Mouse (Mus musculus): ENCODE data around the gene 1700123O20Rik. TPM values are rescaled to one million over a fixed set of nuclear protein-coding genes. Genes with fewer than 3 reads are reported as not detected.

1700123O20Rik gene
- polyA plus RNA-seq, 1 experiment from 2014 or later = 79.6 TPM

- 88% methylated on average over 9 of the region's 9 CpGs for WGBS
- Histone ChIP-seq H3K27ac (no peak overlapping the region), H3K4me3 (no peak overlapping the region), H3K4me2 (no peak overlapping the region), H3K36me3 (no peaks in the 10 kb centered on the region), H3K4me1 (peaks cover 11% of the 10 kb centered on the region; the same call in 1 of the 2 replicates), H3K27me3 (no peaks in the 10 kb centered on the region), H3K9me3 (no peaks in the 10 kb centered on the region), H3K9ac (no peak overlapping the region)
- no peak for ATAC-seq (ENCODE audit: insufficient number of reproducible peaks, low FRiP score, low TSS enrichment, low read depth)
Observed at GRCm38 (mm10) chr14:54709054-54709453, 23.0 kb downstream of the 1700123O20Rik start.

- Histone ChIP-seq H3K36me3 (no peaks in the 10 kb centered on the region), H3K4me3 (no peak within 1 kb of the TSS), H3K27ac (no peak within 1 kb of the TSS), H3K27me3 (no peaks in the 10 kb centered on the region), H3K9me3 (no peaks in the 10 kb centered on the region), H3K4me1 (peaks cover 14% of the 10 kb centered on the region), H3K4me2 (no peak within 1 kb of the TSS), H3K9ac (no peak within 1 kb of the TSS)
- no peak for ATAC-seq (ENCODE audit: insufficient number of reproducible peaks, low FRiP score, low TSS enrichment, low read depth)
- WGBS = 81% methylated on average over 7 of the region's 7 CpGs
Observed at GRCm38 (mm10) chr14:54712074-54712473, 26.1 kb downstream of the 1700123O20Rik start, which contains the start of gene Cebpe. TSS of gene Cebpe (minus strand) at chr14:54712174.

- Histone ChIP-seq H3K27ac (no peak overlapping the region), H3K36me3 (no peaks in the 10 kb centered on the region), H3K4me1 (peaks cover 12% of the 10 kb centered on the region), H3K27me3 (no peaks in the 10 kb centered on the region), H3K9ac (no peak overlapping the region), H3K9me3 (no peaks in the 10 kb centered on the region), H3K4me2 (no peak overlapping the region), H3K4me3 (no peak overlapping the region)
- no peak for ATAC-seq (ENCODE audit: insufficient number of reproducible peaks, low FRiP score, low TSS enrichment, low read depth)
- WGBS = 73% methylated on average over 8 of the region's 8 CpGs
Observed at GRCm38 (mm10) chr14:54712861-54713260, 26.8 kb downstream of the 1700123O20Rik start.

DNA sequence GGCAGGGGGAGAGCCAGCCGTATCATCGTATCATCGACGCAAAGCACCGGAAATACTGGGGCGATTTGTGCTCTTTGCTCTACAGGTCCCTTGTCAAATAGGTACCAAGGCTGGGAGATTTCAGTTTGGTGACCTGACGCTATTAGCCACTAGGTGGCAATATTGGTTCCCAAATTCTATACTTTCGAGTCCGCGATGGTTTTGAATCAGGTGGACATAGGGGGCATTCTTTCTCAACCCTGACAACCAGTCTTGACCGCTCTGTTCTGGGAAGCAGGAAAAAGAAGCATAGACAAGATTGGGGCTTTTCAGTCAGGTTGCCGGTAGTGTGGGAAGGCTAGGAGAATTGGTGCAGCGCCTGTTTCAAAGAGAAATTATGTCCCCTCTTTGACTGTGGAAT lies 28.1 kb downstream of the 1700123O20Rik start:
- Histone ChIP-seq H3K9me3 (no peaks in the 10 kb centered on the region), H3K9ac (no peak overlapping the region)

GRCm38 (mm10) chr14:54714617-54715081 lies 28.6 kb downstream of the 1700123O20Rik start:
- Histone ChIP-seq H3K9me3 (no peaks in the 10 kb centered on the region), H3K4me2 (peak overlapping the region; percentile 61), H3K27me3 (no peaks in the 10 kb centered on the region), H3K9ac (no peak overlapping the region), H3K27ac (no peak overlapping the region), H3K4me3 (peak overlapping the region; percentile 35), H3K36me3 (no peaks in the 10 kb centered on the region), H3K4me1 (peaks cover 12% of the 10 kb centered on the region)
- ATAC-seq (ENCODE audit: insufficient number of reproducible peaks, low FRiP score, low TSS enrichment, low read depth) = peak; percentile 31; the same call in 1 of the 2 replicates
- 3% methylated on average over 15 of the region's 15 CpGs for WGBS

More for the DNA sequence above, 28.1 kb downstream of the 1700123O20Rik start:
- H3K36me3 ChIP-seq = no peaks in the 10 kb centered on the region
- H3K27ac ChIP-seq = no peak overlapping the region
- peak overlapping the region; percentile 35 for H3K4me3 ChIP-seq
- no peaks in the 10 kb centered on the region for H3K27me3 ChIP-seq
- ATAC-seq (ENCODE audit: insufficient number of reproducible peaks, low FRiP score, low TSS enrichment, low read depth) = no peak
- under 1% methylated on average over 13 of the region's 13 CpGs for WGBS
- H3K4me2 ChIP-seq = peak overlapping the region; percentile 61
- H3K4me1 ChIP-seq = peaks cover 12% of the 10 kb centered on the region

- H3K27me3 ChIP-seq = no peaks in the 10 kb centered on the region
- no peak for ATAC-seq (ENCODE audit: insufficient number of reproducible peaks, low FRiP score, low TSS enrichment, low read depth)
Observed at GRCm38 (mm10) chr14:54715402-54715801, 29.4 kb downstream of the 1700123O20Rik start.

DNA sequence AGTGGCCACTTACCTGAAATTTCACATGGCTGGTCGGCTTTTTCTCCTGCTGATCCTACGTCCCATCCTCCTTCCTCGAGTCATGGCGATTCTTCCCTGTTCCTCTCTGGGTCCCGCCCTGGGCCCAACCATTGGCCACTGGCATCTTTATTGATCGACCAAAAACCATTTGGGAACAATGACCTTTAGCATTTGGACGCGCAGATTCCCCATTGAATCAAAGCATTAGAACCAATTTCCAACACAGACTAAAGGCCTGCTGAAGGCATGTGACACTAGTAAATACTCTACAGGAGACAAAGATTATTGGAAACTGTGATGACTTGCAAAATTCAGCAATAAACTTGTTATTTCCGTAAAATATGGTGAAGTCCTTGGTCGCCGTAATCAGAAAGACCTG lies 34.0 kb downstream of the 1700123O20Rik start:
- H3K9ac ChIP-seq = no peak overlapping the region
- 91% methylated on average over 11 of the region's 11 CpGs for WGBS

More at GRCm38 (mm10) chr14:54715402-54715801, 29.4 kb downstream of the 1700123O20Rik start:
- Histone ChIP-seq H3K27ac (no peak overlapping the region), H3K9me3 (no peaks in the 10 kb centered on the region), H3K4me1 (peaks cover 12% of the 10 kb centered on the region), H3K4me3 (no peak overlapping the region), H3K9ac (no peak overlapping the region), H3K4me2 (no peak overlapping the region), H3K36me3 (no peaks in the 10 kb centered on the region)
- WGBS = 67% methylated on average over 1 of the region's 1 CpGs

DNA sequence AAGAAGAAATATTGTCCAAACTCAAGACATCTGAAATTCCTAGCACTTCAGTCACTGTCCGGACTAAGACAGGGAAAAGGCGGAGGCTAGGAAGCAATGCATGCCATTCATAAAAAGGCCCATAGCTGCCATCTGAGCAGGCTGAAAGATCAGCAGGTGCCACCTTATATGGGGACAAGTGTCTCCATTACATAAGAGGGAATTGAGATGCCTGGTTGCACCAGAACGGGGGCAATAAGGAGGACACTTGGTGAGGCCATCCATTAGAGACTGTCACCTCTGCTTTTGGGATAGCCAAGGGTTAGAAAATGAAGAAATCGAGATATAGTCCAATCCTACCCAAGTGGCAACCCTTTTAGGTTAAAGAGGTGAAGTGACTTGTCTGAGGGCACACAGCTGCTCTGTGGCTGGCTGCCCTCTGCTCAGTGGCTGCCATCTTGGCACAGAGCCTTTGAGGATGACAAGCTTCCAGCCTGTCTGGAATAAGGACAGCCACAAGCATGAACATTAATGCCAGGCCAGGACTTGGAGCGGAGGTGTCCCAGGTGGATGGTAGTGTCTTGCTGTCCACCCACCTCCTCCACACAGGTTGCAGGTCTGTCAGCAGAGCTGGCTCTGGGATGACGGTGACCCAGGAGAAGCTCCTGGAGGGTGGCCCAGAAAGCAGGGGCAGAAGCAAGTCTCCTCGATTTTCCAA lies 34.8 kb downstream of the 1700123O20Rik start:
- no peak for ATAC-seq (ENCODE audit: insufficient number of reproducible peaks, low FRiP score, low TSS enrichment, low read depth)
- no peak overlapping the region for H3K4me3 ChIP-seq
- H3K27ac ChIP-seq = no peak overlapping the region
- no peaks in the 10 kb centered on the region for H3K4me1 ChIP-seq
- H3K36me3 ChIP-seq = no peaks in the 10 kb centered on the region
- no peak overlapping the region for H3K9ac ChIP-seq
- H3K9me3 ChIP-seq = no peaks in the 10 kb centered on the region
- no peak overlapping the region for H3K4me2 ChIP-seq
- WGBS = 84% methylated on average over 7 of the region's 7 CpGs
- no peaks in the 10 kb centered on the region for H3K27me3 ChIP-seq

More for the DNA sequence above, 34.0 kb downstream of the 1700123O20Rik start:
- Histone ChIP-seq H3K36me3 (no peaks in the 10 kb centered on the region), H3K4me2 (no peak overlapping the region), H3K4me3 (no peak overlapping the region), H3K27ac (no peak overlapping the region), H3K4me1 (no peaks in the 10 kb centered on the region; the same call in 1 of the 2 replicates), H3K9me3 (no peaks in the 10 kb centered on the region), H3K27me3 (no peaks in the 10 kb centered on the region)
- no peak for ATAC-seq (ENCODE audit: insufficient number of reproducible peaks, low FRiP score, low TSS enrichment, low read depth)

DNA sequence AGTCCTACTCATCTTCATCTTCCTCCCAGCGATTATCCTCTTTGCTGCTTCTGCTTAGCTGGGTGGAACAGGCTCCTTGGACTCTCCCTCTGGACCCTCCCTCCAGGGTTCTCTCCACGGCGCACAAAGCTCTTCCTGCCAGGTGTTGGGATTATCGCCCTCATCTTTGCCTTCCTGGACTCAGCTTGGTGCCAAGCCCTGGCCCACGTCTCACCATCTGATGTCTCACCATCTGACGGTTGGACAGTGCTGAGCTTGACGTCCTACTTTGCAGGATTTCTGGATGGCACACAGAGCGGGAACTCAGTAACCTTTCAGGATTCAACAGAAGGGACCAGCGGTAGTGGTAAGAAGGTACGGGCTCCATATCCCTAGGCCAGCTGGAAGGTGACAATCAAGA lies 35.7 kb downstream of the 1700123O20Rik start:
- no peaks in the 10 kb centered on the region for H3K4me1 ChIP-seq
- no peaks in the 10 kb centered on the region for H3K36me3 ChIP-seq
- no peak overlapping the region for H3K9ac ChIP-seq
- H3K27ac ChIP-seq = no peak overlapping the region
- H3K9me3 ChIP-seq = no peaks in the 10 kb centered on the region
- ATAC-seq (ENCODE audit: insufficient number of reproducible peaks, low FRiP score, low TSS enrichment, low read depth) = peak; percentile 24; the same call in 1 of the 2 replicates
- H3K4me2 ChIP-seq = no peak overlapping the region
- 66% methylated on average over 10 of the region's 10 CpGs for WGBS
- no peak overlapping the region for H3K4me3 ChIP-seq
- H3K27me3 ChIP-seq = no peaks in the 10 kb centered on the region

DNA sequence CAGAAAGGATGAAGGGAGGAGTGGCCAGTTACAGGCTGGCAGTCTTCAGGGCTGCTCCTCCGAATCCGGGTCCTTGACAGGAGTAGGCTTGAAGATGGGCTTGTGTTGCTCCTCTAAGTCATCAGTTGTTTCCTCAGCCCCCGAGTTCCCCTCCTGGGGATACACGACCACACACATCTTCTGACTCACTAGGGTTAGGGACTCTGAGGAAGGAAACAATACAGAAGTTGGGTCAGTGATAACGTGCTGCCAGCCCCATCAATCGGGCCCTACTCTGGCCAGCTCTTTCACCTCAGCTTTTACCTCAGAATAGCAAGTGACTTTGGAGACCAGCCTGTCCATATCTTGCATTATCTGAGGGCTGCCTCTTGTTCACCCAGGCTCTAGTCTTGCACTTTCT lies 38.0 kb downstream of the 1700123O20Rik start:
- no peak for ATAC-seq (ENCODE audit: insufficient number of reproducible peaks, low FRiP score, low TSS enrichment, low read depth)

DNA sequence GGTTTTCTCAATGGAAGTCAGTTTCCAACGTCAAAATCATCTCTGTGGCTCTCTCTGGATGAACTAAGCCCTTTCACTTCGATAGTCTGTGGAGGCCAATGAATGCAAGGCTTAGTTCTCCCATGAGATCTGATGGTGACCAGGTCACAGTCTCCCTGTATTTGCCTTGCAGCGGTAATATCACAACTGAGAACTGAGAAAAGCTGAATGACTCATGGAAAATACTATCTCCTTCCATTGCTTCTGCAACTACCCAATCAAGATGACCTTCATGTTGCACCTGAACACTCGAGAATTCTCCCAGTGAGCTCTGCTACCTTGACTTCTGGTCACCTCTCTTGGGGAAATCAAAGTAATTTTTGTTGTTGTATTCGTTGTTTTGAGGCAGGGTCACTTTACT lies 41.5 kb downstream of the 1700123O20Rik start:
- WGBS = 79% methylated on average over 5 of the region's 5 CpGs
- H3K4me1 ChIP-seq = no peaks in the 10 kb centered on the region
- no peak for ATAC-seq (ENCODE audit: insufficient number of reproducible peaks, low FRiP score, low TSS enrichment, low read depth)
- no peaks in the 10 kb centered on the region for H3K36me3 ChIP-seq
- H3K27ac ChIP-seq = no peak overlapping the region
- H3K9ac ChIP-seq = no peak overlapping the region
- H3K4me2 ChIP-seq = no peak overlapping the region
- no peaks in the 10 kb centered on the region for H3K9me3 ChIP-seq
- H3K4me3 ChIP-seq = no peak overlapping the region
- H3K27me3 ChIP-seq = no peaks in the 10 kb centered on the region

More for the DNA sequence above, 38.0 kb downstream of the 1700123O20Rik start:
- Histone ChIP-seq H3K4me1 (no peaks in the 10 kb centered on the region), H3K27me3 (no peaks in the 10 kb centered on the region), H3K4me3 (no peak overlapping the region), H3K9me3 (no peaks in the 10 kb centered on the region), H3K4me2 (no peak overlapping the region), H3K36me3 (no peaks in the 10 kb centered on the region), H3K9ac (no peak overlapping the region), H3K27ac (no peak overlapping the region)
- WGBS = 80% methylated on average over 6 of the region's 6 CpGs

- Histone ChIP-seq H3K4me2 (no peak overlapping the region), H3K9ac (no peak overlapping the region), H3K9me3 (no peaks in the 10 kb centered on the region), H3K4me3 (no peak overlapping the region), H3K36me3 (no peaks in the 10 kb centered on the region), H3K4me1 (no peaks in the 10 kb centered on the region), H3K27ac (no peak overlapping the region), H3K27me3 (no peaks in the 10 kb centered on the region)
- ATAC-seq (ENCODE audit: insufficient number of reproducible peaks, low FRiP score, low TSS enrichment, low read depth) = no peak
- 78% methylated on average over 13 of the region's 13 CpGs for WGBS
Observed at GRCm38 (mm10) chr14:54728823-54729653, 43.0 kb downstream of the 1700123O20Rik start.
